Mouse (Mus musculus) spleen, adult 18-20 months (tissue): ENCODE data around the gene Irf6.

Source experiments
- DNase-seq, 2 experiments: peaks; one replicate each; pipeline ENCODE4 v3.0.0; 2022; ENCODE audit warnings: mixed read lengths in 2 of 2

Irf6 gene

DNA sequence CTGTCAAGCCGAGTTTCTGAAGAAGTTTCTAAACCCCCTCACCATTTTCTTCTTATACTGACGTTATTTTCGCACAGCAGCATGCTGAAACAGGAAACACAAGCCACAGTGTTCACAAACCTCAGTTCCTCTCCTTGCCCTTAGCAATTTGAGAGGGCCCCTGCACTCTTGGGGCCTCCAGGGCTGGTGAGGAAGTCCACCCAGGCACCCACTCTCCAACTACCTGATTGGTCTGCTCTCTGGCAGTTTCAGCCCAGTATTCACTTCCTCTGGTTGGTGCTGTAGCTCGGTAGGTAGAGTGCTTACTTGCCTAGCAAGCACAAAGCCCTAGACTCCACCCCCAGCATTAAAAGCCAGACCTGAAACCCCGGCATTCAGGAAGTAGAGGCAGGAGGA lies 48.5 kb downstream of the Irf6 start, which contains the start of gene Traf3ip3:
Gene Traf3ip3 (minus strand): TSS at position 321 of the 396 bp plus-strand sequence.
- peak; percentile 68 to 81 for DNase-seq

DNA sequence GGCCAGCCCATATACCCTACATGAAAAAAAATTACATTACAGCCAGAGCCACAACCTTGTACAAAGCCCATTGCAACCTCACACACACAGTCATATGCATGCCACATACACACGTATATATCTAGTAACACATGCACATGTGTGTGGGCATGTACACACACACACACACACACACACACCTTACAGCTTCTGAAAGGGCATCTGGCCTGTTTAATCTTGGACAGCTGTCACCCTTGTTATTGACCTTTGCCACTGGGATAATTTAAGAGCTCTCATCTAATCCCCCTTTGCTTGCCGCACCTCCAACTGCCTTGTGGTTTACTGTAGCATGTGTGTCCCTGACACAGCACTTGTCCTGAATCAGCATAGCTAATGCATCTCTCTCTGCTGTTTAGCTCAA lies 50.9 kb downstream of the Irf6 start:
- DNase-seq: no peak

DNA sequence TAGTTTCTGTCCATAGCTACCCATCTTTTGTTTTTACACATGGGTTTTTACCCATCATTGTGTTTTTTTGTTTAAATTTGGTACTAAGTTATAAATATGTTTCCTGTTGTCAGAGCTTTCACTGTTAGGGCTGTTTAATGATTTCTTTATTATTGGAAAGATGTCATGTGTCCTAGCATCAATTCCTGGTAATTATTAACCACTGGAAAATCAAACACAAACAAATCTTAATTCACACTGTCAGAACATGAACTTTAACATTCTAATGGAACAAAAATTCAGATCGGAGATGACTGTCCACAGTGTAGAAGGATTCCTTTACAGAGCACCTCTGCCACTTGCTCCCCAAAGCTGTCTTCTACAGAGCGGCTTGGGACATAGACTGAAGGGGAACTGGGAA lies 52.5 kb downstream of the Irf6 start:
- DNase-seq: no peak

DNA sequence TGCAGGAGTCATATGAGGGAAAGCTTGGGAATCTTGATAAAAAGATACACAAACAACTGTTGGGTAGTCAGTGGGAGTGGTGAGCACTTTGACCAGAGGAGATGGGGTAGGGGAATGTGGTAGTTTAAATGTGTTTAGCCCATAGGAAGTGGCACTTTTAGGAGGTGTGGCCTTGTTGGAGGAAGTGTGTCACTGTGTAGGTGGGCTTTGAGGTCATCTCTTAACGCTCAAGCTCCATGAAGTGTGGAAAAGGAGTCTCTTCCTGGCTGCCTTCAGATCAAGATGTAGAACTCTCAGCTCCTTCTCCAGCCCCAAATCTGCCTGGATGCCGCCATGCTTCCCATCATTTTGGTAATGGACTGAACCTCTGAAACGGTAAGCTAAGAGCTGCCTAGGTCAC lies 54.6 kb downstream of the Irf6 start, which contains the start of gene Lamb3:
Gene Lamb3 (plus strand): TSS at position 197 of the 400 bp plus-strand sequence.
- DNase-seq: peak in 1 of 2 experiments; percentile 26

DNA sequence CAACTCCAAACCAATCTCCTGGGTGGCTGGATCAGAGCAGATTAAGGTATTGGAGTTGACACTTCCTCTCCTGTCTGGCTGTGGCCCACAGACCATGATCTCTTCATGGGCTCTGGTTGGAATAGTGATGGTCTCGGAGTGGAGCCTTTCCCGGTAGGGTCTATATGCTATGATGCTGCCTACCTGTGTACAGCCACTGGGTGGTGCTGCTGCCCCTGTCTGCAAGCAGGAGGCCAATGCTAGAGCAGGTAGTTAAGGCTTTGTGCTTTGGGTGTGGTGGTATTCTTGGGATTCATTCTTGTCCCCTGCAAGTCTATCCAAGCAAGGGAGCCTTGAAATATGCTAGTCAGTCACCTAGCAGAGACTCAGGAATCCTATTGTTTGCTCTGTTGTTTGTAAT lies 55.3 kb downstream of the Irf6 start:
- peak; percentile 66 to 81 for DNase-seq

DNA sequence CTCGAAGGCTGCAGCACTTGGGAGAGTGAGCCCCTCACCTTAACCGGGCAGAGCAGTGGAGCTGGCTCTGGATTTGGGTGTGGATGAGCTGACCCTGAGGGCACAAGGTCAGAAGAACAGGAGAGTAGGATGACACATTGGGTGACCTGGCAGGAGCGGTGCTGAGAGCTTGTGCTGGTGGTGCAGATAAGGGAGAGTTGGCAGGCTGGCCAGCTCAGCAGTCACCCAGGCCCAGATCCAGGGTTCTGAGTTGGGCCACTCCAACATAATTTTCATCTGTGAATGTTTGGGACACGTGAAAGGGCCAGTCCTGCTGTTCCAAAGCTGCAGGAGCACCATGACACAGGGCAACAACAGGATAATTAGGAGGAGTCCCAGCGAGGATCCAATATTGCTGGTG lies 58.5 kb downstream of the Irf6 start:
- no peak for DNase-seq

DNA sequence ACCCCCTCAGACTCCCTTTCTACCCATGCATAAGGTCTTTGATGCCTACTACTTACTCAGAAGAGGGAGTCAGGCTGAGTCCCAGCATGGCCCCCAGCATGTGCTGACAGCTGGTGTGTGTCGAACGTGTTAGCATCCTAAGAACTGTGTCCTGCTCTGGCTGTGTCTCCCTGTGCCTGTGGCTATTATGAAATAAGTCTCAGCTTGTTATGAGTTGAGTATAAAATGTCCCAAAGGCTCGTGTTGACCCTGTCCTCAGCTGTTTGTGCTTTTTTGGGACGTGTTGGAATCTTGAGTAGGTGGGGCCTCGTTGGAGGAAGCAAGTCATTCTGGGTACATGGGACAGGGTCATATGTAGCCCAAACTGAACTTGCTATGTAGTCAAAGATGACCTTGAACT lies 61.1 kb downstream of the Irf6 start:
- no peak for DNase-seq

DNA sequence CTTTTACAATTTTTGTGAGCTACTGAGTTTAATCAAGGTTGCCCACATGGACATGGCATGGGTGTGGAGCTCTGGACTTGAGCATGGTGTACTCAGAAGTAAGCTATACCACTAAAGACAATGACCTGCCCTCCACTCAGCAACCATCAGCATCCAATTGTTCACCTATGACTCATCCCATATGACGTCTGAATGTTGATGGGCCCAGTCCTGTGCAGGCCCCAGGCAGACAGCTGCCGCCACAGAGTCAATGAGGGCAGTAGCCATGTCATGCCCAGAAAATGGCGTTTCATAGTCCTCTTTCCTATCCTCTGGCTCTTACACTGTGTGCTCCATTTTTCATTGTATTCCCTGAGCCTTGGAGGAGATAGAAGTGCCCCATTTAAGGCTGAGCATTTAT lies 63.1 kb downstream of the Irf6 start:
- no peak for DNase-seq

DNA sequence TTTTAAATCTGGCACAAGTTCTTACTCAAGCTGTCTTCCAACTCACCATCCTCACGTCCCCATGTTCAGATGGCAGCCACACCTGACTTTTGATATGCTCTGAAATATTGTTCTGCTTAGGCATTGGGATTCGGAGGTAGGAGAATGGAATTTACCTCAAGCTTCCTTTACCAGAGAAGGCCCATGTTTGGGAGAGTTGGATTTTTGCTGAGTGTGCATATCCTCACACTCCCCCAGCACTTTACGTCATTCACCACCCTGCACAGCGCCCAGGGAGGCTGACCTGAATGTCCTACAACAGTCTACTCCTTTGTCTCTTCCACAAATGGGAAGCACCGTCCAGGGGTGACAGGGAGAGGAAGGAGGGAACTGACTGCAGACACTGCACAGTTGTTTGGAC lies 67.5 kb downstream of the Irf6 start:
- DNase-seq: no peak
